Mouse (Mus musculus): Measurements from ENCODE around the gene Ago1. TPM values are rescaled to one million over a fixed set of nuclear protein-coding genes. Genes with fewer than 3 reads are reported as not detected.
A peak's percentile ranks its signal among the peaks of the same experiment; 100 is the strongest.

The Ago1 gene
- polyA plus RNA-seq, 1 experiment from 2014 or later = 1.1 TPM

DNA sequence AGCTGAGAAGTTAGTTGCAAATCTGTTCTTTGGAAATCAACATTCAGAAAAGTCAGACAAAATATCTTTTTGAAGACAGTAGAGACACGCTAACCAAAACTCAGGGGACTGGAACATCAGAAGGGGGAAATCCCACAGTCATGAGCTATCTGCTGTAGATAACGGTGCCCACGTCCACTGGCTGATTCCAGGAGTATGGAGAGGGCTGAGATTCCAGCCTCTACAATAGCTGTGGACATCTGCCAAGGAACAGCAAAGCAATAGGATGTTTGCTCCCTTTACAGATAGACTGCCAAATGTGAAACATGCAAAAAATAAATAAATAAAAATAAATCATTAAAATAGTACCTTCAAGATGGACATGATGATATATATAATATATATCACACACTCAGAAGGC, 23.9 kb downstream of the Ago1 start:
- no peak for ATAC-seq (ENCODE audit: insufficient read depth)
- peaks cover 36% of the 10 kb centered on the region for H3K36me3 ChIP-seq (replicated peaks)

DNA sequence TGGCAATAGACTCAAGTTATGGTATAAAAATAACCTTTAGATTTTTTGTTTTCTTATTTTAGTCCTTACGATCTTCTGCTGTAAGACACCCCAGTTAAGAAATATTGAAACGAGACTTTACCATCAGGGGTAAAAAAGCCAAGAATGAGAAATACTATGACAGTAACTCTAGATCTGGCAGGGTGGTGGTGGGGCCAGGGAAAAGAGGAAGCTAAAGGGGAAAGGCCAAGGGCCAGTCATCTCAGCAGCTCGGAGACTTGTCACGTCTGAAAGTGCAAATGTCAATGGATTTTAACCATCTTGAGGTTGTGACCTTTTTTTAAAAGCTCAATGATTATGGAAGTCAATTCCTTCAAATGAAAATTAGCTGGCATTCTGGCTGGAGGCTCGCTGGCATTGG, 30.1 kb downstream of the Ago1 start:
- H3K9me3 ChIP-seq (replicated peaks) = no peaks in the 10 kb centered on the region
- no peak overlapping the region for H3K4me3 ChIP-seq (replicated peaks)
- no peak overlapping the region for H3K27ac ChIP-seq (replicated peaks)
- ATAC-seq (ENCODE audit: insufficient read depth) = no peak
- H3K4me1 ChIP-seq (replicated peaks) = no peaks in the 10 kb centered on the region
- H3K9ac ChIP-seq = no peak overlapping the region
- H3K4me2 ChIP-seq = no peak overlapping the region
- WGBS (ENCODE audit: insufficient replicate concordance) = 52% methylated on average over 5 of the region's 5 CpGs
- H3K36me3 ChIP-seq (replicated peaks) = peaks cover 16% of the 10 kb centered on the region
- H3K27me3 ChIP-seq = no peaks in the 10 kb centered on the region

More for the DNA sequence above, 23.9 kb downstream of the Ago1 start:
- no peaks in the 10 kb centered on the region for H3K9me3 ChIP-seq (replicated peaks)
- no peaks in the 10 kb centered on the region for H3K27me3 ChIP-seq
- H3K4me3 ChIP-seq (replicated peaks) = no peak overlapping the region
- H3K27ac ChIP-seq (replicated peaks) = no peak overlapping the region
- no peak overlapping the region for H3K9ac ChIP-seq
- WGBS (ENCODE audit: insufficient replicate concordance) = 69% methylated on average over 3 of the region's 3 CpGs
- H3K4me2 ChIP-seq = no peak overlapping the region
- no peaks in the 10 kb centered on the region for H3K4me1 ChIP-seq (replicated peaks)

DNA sequence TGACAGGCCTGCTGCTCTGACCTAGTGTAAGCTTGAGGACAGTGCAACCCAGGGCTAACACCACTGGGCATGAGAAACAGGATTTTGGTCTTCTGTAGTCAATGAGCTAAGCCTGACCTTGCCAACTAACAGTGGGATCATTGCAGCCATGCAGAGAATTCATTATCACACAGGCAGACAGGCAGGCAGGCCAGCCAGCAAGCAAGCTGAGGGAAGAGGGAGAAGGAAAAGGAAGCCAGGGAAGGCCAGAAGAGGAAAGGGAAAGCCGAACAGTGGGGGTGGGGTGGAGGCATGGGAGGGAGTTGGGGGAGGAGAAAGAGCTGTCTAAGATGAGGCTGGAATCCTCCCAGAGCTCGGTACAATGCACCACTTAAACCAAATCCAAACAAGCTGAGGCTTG, 32.1 kb downstream of the Ago1 start:
- Histone ChIP-seq H3K9ac (no peak overlapping the region), H3K4me2 (no peak overlapping the region), H3K27me3 (no peaks in the 10 kb centered on the region), H3K4me1 (replicated peaks) (0 out of 2 replicates have a peak, but pooled peaks cover under 1% of the 10 kb centered on the region), H3K9me3 (replicated peaks) (no peaks in the 10 kb centered on the region), H3K36me3 (replicated peaks) (peaks cover 3% of the 10 kb centered on the region), H3K27ac (replicated peaks) (no peak overlapping the region), H3K4me3 (replicated peaks) (no peak overlapping the region)
- ATAC-seq (ENCODE audit: insufficient read depth) = no peak
- 50% methylated on average over 2 of the region's 2 CpGs for WGBS (ENCODE audit: insufficient replicate concordance)

GRCm38 (mm10) chr4:126434094-126434493, 34.3 kb downstream of the Ago1 start:
- Histone ChIP-seq H3K4me3 (replicated peaks) (no peak overlapping the region), H3K4me2 (no peak overlapping the region), H3K36me3 (replicated peaks) (no peaks in the 10 kb centered on the region), H3K9ac (no peak overlapping the region), H3K27me3 (no peaks in the 10 kb centered on the region), H3K4me1 (replicated peaks) (peaks cover 14% of the 10 kb centered on the region), H3K9me3 (replicated peaks) (no peaks in the 10 kb centered on the region), H3K27ac (replicated peaks) (no peak overlapping the region)
- WGBS (ENCODE audit: insufficient replicate concordance) = 70% methylated on average over 2 of the region's 2 CpGs
- no peak for ATAC-seq (ENCODE audit: insufficient read depth)

DNA sequence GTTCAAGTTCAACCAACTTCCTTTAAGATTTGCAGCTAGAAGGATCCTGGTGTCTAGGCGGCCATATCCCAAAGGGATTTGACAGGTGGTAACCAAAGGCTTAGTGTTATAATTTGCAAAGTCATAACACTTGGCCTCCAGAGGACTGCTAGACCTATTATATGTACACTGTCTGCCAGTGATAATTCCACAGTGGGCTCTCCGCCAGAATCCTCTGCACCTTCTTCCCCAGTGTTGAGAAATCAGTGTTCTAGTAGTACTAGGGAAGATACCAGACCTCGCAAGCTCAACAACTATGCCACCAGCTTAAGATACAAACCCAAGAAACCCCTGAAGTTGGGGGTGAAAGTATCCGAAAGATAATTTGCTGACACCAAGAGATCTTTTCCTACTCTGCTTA, 35.2 kb downstream of the Ago1 start:
- no peak overlapping the region for H3K27ac ChIP-seq (replicated peaks)
- ATAC-seq (ENCODE audit: insufficient read depth) = no peak
- 68% methylated on average over 4 of the region's 4 CpGs for WGBS (ENCODE audit: insufficient replicate concordance)
- no peak overlapping the region for H3K4me2 ChIP-seq
- no peak overlapping the region for H3K9ac ChIP-seq
- peaks cover 20% of the 10 kb centered on the region for H3K4me1 ChIP-seq (replicated peaks)
- H3K4me3 ChIP-seq (replicated peaks) = no peak overlapping the region
- no peaks in the 10 kb centered on the region for H3K9me3 ChIP-seq (replicated peaks)
- H3K27me3 ChIP-seq = no peaks in the 10 kb centered on the region
- no peaks in the 10 kb centered on the region for H3K36me3 ChIP-seq (replicated peaks)

DNA sequence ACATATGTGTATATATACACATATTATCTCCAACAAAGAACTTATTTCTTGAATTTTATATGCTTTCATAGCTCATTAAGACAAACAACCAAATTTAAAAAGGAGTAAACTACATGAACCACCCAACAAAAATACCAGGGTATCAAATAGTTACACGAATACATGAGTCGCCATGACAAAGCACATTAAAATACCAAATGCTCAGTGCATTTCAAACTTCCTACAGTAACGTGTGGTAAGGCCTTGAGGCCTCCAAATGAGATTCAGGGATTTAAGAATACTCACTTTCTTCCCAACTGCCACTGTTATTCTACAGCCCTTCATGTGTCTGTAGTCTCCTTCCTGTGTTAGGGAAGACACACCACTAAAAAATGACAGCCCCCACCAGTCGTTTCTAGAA, 36.6 kb downstream of the Ago1 start:
- Histone ChIP-seq H3K9me3 (replicated peaks) (no peaks in the 10 kb centered on the region), H3K36me3 (replicated peaks) (no peaks in the 10 kb centered on the region), H3K27me3 (no peaks in the 10 kb centered on the region), H3K4me1 (replicated peaks) (peaks cover 22% of the 10 kb centered on the region), H3K9ac (no peak overlapping the region), H3K27ac (replicated peaks) (no peak overlapping the region), H3K4me3 (replicated peaks) (no peak overlapping the region), H3K4me2 (no peak overlapping the region)
- 60% methylated on average over 4 of the region's 4 CpGs for WGBS (ENCODE audit: insufficient replicate concordance)
- ATAC-seq (ENCODE audit: insufficient read depth) = no peak

DNA sequence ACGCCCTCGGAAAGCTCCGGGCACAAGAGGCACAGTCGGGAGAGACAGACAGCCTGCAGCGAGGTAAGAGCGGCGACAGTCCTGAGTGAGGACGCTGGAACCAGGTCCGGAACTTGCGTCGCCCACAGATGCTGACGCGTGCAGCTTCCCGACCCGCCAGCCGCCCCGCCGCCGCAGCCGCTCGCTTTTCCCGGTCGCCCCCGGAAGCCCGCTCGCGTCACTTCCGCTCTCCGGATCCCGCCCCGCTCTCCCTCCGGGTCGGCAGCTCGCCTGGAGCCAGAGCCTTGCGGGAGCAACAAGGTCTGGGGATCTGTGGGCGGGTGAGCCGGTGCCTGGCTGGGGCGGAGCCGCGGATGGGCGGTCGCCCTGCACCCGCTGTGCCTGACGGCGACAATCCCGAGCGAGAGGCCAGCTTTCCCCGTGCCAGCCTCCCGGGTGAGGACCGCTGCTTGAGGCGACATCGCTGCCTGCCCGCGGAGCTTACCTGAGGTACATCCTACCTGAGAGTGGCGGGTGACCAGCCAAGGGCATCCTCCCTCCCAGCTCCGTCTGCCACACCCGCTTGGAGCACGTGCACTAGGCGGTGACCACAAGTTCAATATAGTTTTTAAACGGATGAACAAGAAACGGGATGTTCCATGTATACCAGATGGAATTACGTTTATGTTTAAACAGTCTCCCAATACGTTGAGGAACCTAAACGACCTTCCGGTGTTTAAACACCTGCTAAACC, 38.9 kb downstream of the Ago1 start, which contains the start of gene Ago3:
TSS of gene Ago3 (minus strand) at position 210 of the 733 bp plus-strand sequence.
- H3K36me3 ChIP-seq (replicated peaks) = no peaks in the 10 kb centered on the region
- H3K4me2 ChIP-seq = peak within 1 kb of the TSS; percentile 94
- no peaks in the 10 kb centered on the region for H3K27me3 ChIP-seq
- peak within 1 kb of the TSS; percentile 76 for H3K4me3 ChIP-seq (replicated peaks)
- peak within 1 kb of the TSS; percentile 88 for H3K27ac ChIP-seq (replicated peaks)
- no peaks in the 10 kb centered on the region for H3K9me3 ChIP-seq (replicated peaks)
- WGBS (ENCODE audit: insufficient replicate concordance) = 1% methylated on average over 65 of the region's 65 CpGs
- ATAC-seq (ENCODE audit: insufficient read depth) = peak; percentile 98
- peak within 1 kb of the TSS; percentile 86 for H3K9ac ChIP-seq
- peaks cover 22% of the 10 kb centered on the region for H3K4me1 ChIP-seq (replicated peaks)

DNA sequence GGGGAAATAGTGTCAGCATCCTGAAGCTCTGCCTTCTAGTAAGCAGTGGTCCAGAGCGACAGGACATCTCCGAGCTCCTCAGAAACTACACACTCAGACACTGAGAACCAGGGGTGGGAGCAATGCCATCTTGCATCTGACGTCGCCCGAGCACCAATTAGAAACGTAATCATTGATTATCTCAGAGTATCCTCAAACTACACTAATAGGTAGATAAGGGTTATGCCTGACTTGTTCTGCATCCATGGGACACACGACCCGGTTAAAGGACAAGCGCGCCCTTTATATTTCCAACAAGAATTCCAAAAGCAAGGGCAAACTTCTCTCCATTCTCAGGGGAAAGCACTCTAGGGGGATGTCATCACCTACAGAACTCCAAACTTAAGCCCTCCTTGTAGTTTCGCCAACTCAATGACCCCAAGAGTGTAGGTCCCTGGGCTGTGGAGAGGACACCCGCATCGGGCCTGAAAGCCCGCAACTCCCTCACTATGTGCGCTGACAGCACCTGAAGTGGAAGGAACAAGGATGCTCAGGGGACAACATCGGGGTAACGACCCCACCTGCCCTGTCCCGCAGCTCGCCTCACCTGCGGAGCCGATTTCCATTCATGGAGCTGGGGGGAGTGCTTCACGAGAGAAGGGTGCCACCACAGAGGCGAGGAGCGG, 39.6 kb downstream of the Ago1 start:
- Histone ChIP-seq H3K9ac (peak overlapping the region; percentile 86), H3K9me3 (replicated peaks) (no peaks in the 10 kb centered on the region), H3K27ac (replicated peaks) (peak overlapping the region; percentile 88), H3K4me3 (replicated peaks) (peak overlapping the region; percentile 76), H3K4me2 (peak overlapping the region; percentile 94), H3K36me3 (replicated peaks) (no peaks in the 10 kb centered on the region), H3K4me1 (replicated peaks) (peaks cover 22% of the 10 kb centered on the region), H3K27me3 (no peaks in the 10 kb centered on the region)
- peak; percentile 20 for ATAC-seq (ENCODE audit: insufficient read depth)
- 2% methylated on average over 24 of the region's 24 CpGs for WGBS (ENCODE audit: insufficient replicate concordance)

DNA sequence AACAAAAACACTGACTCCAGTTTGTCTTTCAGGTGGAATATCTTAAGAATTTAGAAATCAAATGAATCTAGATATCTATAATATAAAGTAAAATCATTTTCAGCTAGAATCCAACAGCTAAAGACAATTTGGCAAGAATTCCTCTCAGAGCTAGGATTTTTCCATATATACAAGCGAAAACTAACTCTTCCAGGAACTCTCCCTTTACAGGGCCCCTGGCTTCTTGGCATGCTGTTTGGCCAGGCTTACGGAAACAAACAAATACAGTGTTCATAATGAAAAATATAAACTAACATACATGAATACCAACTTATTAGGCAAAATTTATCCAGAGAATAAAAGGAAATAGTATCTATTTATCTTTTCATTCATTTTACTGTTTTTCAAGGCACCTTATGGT, 44.5 kb downstream of the Ago1 start:
- Histone ChIP-seq H3K9ac (no peak overlapping the region), H3K27ac (replicated peaks) (no peak overlapping the region), H3K27me3 (no peaks in the 10 kb centered on the region), H3K4me1 (replicated peaks) (peaks cover 8% of the 10 kb centered on the region), H3K4me3 (replicated peaks) (no peak overlapping the region), H3K36me3 (replicated peaks) (no peaks in the 10 kb centered on the region), H3K4me2 (no peak overlapping the region), H3K9me3 (replicated peaks) (no peaks in the 10 kb centered on the region)
- WGBS (ENCODE audit: insufficient replicate concordance) = 74% methylated on average over 2 of the region's 2 CpGs
- ATAC-seq (ENCODE audit: insufficient read depth) = no peak

- Histone ChIP-seq H3K4me3 (replicated peaks) (no peak overlapping the region), H3K27ac (replicated peaks) (no peak overlapping the region), H3K4me2 (no peak overlapping the region), H3K9ac (no peak overlapping the region), H3K4me1 (replicated peaks) (no peaks in the 10 kb centered on the region), H3K27me3 (no peaks in the 10 kb centered on the region), H3K9me3 (replicated peaks) (no peaks in the 10 kb centered on the region), H3K36me3 (replicated peaks) (0 out of 2 replicates have a peak, but pooled peaks cover 5% of the 10 kb centered on the region)
- no peak for ATAC-seq (ENCODE audit: insufficient read depth)
Measured at GRCm38 (mm10) chr4:126415707-126416106, 52.7 kb downstream of the Ago1 start.

- H3K36me3 ChIP-seq (replicated peaks) = 0 out of 2 replicates have a peak, but pooled peaks cover 5% of the 10 kb centered on the region
- ATAC-seq (ENCODE audit: insufficient read depth) = no peak
- 84% methylated on average over 3 of the region's 3 CpGs for WGBS (ENCODE audit: insufficient replicate concordance)
Measured at GRCm38 (mm10) chr4:126412526-126412925, 55.9 kb downstream of the Ago1 start.

More at GRCm38 (mm10) chr4:126412526-126412925, 55.9 kb downstream of the Ago1 start:
- Histone ChIP-seq H3K27ac (replicated peaks) (no peak overlapping the region), H3K4me2 (no peak overlapping the region), H3K4me3 (replicated peaks) (no peak overlapping the region), H3K9ac (no peak overlapping the region), H3K9me3 (replicated peaks) (no peaks in the 10 kb centered on the region), H3K27me3 (no peaks in the 10 kb centered on the region), H3K4me1 (replicated peaks) (no peaks in the 10 kb centered on the region)
